Mouse (Mus musculus) stomach, postnatal 0 days (tissue): ENCODE results near the gene Crybg1. TPM values are rescaled to one million over a fixed set of nuclear protein-coding genes. Genes with fewer than 3 reads are reported as not detected.
A peak's percentile ranks its signal among the peaks of the same experiment; 100 is the strongest.

Experiments
- ATAC-seq: fragments of 200-750 bp; cut with Nextera tagmentation; 2 replicates; pipeline ENCODE4 v1.8.0; 2017; ENCODE audit not compliant: low FRiP score, low TSS enrichment
- DNase-seq: peaks from one replicate; pipeline ENCODE4 v3.0.0-alpha.2; 2016; ENCODE audit warnings: low spot score
- H3K27ac ChIP-seq: fragments of 300-500 bp; sonication (generic); replicated peaks from 2 replicates; pipeline ENCODE4 v1.5.1; 2014; ENCODE audit warnings: mild to moderate bottlenecking, control low read depth
- H3K27me3 ChIP-seq: fragments of 300-500 bp; sonication (generic); 2 replicates; pipeline ENCODE4 v1.6.1; 2014; ENCODE audit warnings: low read length; ENCODE audit not compliant: control insufficient read depth, insufficient read depth
- H3K36me3 ChIP-seq: fragments of 300-500 bp; sonication (generic); 2 replicates; pipeline ENCODE4 v1.6.1; 2014; ENCODE audit warnings: low read length, mixed read lengths; ENCODE audit not compliant: control insufficient read depth, insufficient read depth
- H3K4me1 ChIP-seq: fragments of 300-500 bp; sonication (generic); replicated peaks from 2 replicates; pipeline ENCODE4 v1.6.1; 2014; ENCODE audit warnings: antibody characterized with exemption; ENCODE audit not compliant: control insufficient read depth, insufficient read depth
- H3K4me2 ChIP-seq: fragments of 300-500 bp; sonication (generic); replicated peaks from 2 replicates; pipeline ENCODE4 v1.6.1; 2014; ENCODE audit warnings: low read depth, mild to moderate bottlenecking, control low read depth, moderate library complexity
- H3K4me3 ChIP-seq: fragments of 300-500 bp; sonication (generic); 2 replicates; pipeline ENCODE4 v1.5.1; 2014; ENCODE audit warnings: low read depth, low read length, control low read depth
- H3K9ac ChIP-seq: fragments of 300-500 bp; sonication (generic); 2 replicates; pipeline ENCODE4 v1.6.1; 2014; ENCODE audit warnings: mild to moderate bottlenecking, low read length, control low read depth, mixed read lengths
- H3K9me3 ChIP-seq: fragments of 300-500 bp; sonication (generic); 2 replicates; pipeline ENCODE4 v1.6.1; 2016; ENCODE audit warnings: low read length; ENCODE audit not compliant: control insufficient read depth
- CTCF ChIP-seq: IDR thresholded peaks from 2 replicates; pipeline ENCODE4 v1.5.1; 2016; ENCODE audit warnings: antibody characterized with exemption, low read depth, mild to moderate bottlenecking, moderate library complexity
- EP300 ChIP-seq: optimal IDR thresholded peaks from 2 replicates; pipeline ENCODE3; 2016; ENCODE audit warnings: antibody characterized with exemption
- WGBS: fragments of 180-500 bp; shearing (Covaris S2); extraction: QIAGEN DNeasy Blood & Tissue Kit; methylation state at CpG from one replicate; pipeline ENCODE4 v1.1.7; 2014; 5-methylcytosine and 5-hydroxymethylcytosine counted together
- polyA plus RNA-seq: library from polyadenylated mRNA; unstranded; fragments of >200 nt; fragmentation: Nextera tagmentation; extraction: Ambion mirVana; gene quantifications from 2 replicates; pipeline ENCODE4 v1.2.1, GENCODE M21; 2015

Gene Crybg1
- polyA plus RNA-seq, 1 experiment from 2014 or later: 9.0 TPM

GRCm38 (mm10) chr10:43998023-43998422 lies 150.6 kb downstream of the Crybg1 start:
- Histone ChIP-seq H3K27me3 (no peaks in the 10 kb centered on the region), H3K9ac (no peak overlapping the region), H3K36me3 (no peaks in the 10 kb centered on the region), H3K4me3 (no peak overlapping the region), H3K4me1 (no peaks in the 10 kb centered on the region), H3K9me3 (no peaks in the 10 kb centered on the region), H3K27ac (no peak overlapping the region), H3K4me2 (no peak overlapping the region)
- TF ChIP-seq CTCF (no peak), EP300 (no peak)
- DNase-seq (no peak), ATAC-seq (no peak)
- WGBS: 80% methylated on average over 9 of the region's 9 CpGs

- H3K4me1 ChIP-seq: no peaks in the 10 kb centered on the region
- H3K27me3 ChIP-seq: no peaks in the 10 kb centered on the region
- WGBS: 86% methylated on average over 10 of the region's 10 CpGs
- no peaks in the 10 kb centered on the region for H3K36me3 ChIP-seq
- no peak overlapping the region for H3K4me3 ChIP-seq
- no peak overlapping the region for H3K27ac ChIP-seq
- no peak overlapping the region for H3K9ac ChIP-seq
- no peaks in the 10 kb centered on the region for H3K9me3 ChIP-seq
- TF ChIP-seq CTCF (no peak), EP300 (no peak)
- ATAC-seq (no peak), DNase-seq (no peak)
- H3K4me2 ChIP-seq: no peak overlapping the region
Observed at GRCm38 (mm10) chr10:43997276-43997675, 151.4 kb downstream of the Crybg1 start.

DNA sequence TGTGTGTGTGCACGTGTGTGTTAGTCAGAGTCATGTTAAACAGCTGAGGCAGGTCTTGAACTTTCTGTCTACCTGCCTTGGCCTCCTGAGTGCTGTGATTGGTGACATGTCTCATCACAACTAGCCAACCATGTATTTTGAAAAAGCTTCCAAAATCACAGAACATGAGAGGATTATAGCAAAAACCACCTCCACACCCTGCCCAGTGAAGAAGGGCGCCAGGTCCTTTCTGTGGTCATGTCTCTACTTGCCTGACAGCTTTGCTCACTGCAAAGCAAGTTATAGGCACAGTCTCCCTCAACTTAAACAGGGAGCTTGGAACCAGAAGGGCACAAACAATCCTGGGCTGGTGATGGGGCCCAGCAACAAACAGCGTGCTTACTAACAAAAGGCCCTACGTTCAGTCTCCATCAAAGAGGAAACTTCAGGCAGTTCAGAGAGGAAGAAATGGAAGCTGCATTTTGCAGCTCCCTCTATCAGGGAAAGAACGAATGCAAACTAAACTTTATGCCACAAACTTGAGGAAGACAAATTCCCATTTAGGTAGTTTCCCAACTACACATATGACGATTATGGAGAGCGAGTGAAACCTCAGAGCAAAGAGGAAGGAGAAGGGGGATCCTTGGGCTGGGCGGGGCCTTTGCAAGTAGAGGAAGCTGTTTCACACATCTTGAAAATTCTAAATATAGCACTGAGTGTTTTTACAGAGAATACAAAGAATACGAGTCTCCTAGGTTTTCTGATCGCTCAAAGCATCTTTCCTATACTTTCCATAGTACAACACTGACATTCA lies 152.6 kb downstream of the Crybg1 start:
- Histone ChIP-seq H3K36me3 (no peaks in the 10 kb centered on the region), H3K4me3 (no peak overlapping the region), H3K4me2 (no peak overlapping the region), H3K4me1 (no peaks in the 10 kb centered on the region), H3K9ac (no peak overlapping the region), H3K9me3 (no peaks in the 10 kb centered on the region), H3K27me3 (no peaks in the 10 kb centered on the region), H3K27ac (no peak overlapping the region)
- DNase-seq (no peak), ATAC-seq (no peak)
- TF ChIP-seq CTCF: no peak
- no peak for TF ChIP-seq EP300
- WGBS: 61% methylated on average over 10 of the region's 10 CpGs

GRCm38 (mm10) chr10:43993198-43993597 lies 155.5 kb downstream of the Crybg1 start:
- Histone ChIP-seq H3K4me1 (no peaks in the 10 kb centered on the region), H3K36me3 (no peaks in the 10 kb centered on the region), H3K27me3 (no peaks in the 10 kb centered on the region), H3K9ac (no peak overlapping the region), H3K27ac (no peak overlapping the region), H3K4me2 (no peak overlapping the region), H3K9me3 (no peaks in the 10 kb centered on the region), H3K4me3 (no peak overlapping the region)
- ATAC-seq (no peak), DNase-seq (no peak)
- 27% methylated on average over 6 of the region's 6 CpGs for WGBS
- no peak for TF ChIP-seq CTCF
- TF ChIP-seq EP300: no peak

DNA sequence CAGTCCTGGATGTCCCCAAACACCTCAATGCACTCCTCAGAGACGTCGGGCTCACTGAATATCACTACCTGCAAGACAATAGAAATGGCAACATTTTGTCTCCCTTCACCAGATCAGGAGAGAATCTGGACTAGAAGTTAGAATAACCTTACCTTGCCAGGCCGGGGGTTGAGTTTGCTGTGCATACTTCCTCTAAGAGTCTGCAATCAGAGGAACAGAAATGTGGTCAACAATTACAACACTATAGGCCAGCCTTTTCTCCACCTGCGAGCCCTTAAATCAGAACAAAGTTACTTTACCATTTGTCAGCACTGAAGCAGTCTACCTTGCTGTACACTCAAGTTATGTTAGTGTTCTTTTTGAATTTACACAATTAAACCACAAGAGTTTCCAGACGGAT lies 156.1 kb downstream of the Crybg1 start:
- no peak for TF ChIP-seq EP300
- no peak for TF ChIP-seq CTCF
- no peak for DNase-seq
- 73% methylated on average over 5 of the region's 5 CpGs for WGBS
- Histone ChIP-seq H3K36me3 (no peaks in the 10 kb centered on the region), H3K9me3 (no peaks in the 10 kb centered on the region), H3K9ac (no peak overlapping the region), H3K27ac (no peak overlapping the region), H3K4me3 (no peak overlapping the region), H3K4me2 (no peak overlapping the region), H3K27me3 (no peaks in the 10 kb centered on the region), H3K4me1 (no peaks in the 10 kb centered on the region)
- ATAC-seq: no peak

DNA sequence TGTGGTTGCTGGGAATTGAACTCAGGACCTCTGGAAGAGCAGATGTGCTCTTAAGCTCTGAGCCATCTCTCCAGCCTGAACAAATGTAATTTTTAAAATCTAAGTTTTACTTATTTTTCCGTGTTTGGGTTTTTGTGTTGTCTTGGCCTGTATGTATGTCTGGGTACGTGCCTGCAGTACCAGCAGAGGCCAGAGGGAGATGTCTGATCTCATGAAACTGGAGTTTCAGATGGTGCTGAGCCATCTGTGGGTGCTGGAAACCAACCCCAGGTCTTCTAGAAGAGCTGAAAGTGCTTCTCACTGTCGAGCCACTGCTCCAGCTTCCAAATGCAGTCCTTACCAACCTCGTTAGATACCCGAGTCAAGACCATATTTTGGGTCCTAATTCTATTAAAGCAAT lies 157.4 kb downstream of the Crybg1 start:
- Histone ChIP-seq H3K36me3 (no peaks in the 10 kb centered on the region), H3K9ac (no peak overlapping the region), H3K4me2 (no peak overlapping the region), H3K27me3 (no peaks in the 10 kb centered on the region), H3K4me3 (no peak overlapping the region), H3K27ac (no peak overlapping the region), H3K9me3 (no peaks in the 10 kb centered on the region), H3K4me1 (no peaks in the 10 kb centered on the region)
- DNase-seq: no peak
- TF ChIP-seq EP300 (no peak), CTCF (peak; percentile 37)
- WGBS: 93% methylated on average over 5 of the region's 5 CpGs
- peak; percentile 35; the same call in 1 of the 2 replicates for ATAC-seq
